Mouse (Mus musculus) small intestine, adult 2 months (tissue): ENCODE data around the gene Krt1. TPM values are rescaled to one million over a fixed set of nuclear protein-coding genes. Genes with fewer than 3 reads are reported as not detected.

ENCODE experiments used
- H3K27ac ChIP-seq: fragments of 200-500 bp; 2 replicates; pipeline ENCODE4 v1.5.1; 2012; ENCODE audit warnings: low read depth, low read length, control low read depth, inconsistent platforms; ENCODE audit not compliant: insufficient read depth
- H3K27me3 ChIP-seq: fragments of 200-500 bp; 2 replicates; pipeline ENCODE4 v1.6.1; 2012; ENCODE audit warnings: mild to moderate bottlenecking, moderate library complexity, low read length, inconsistent platforms; ENCODE audit not compliant: control insufficient read depth, insufficient read depth
- H3K36me3 ChIP-seq: fragments of 200-500 bp; 2 replicates; pipeline ENCODE4 v1.6.1; 2012; ENCODE audit warnings: mild to moderate bottlenecking, low read length, control low read depth, inconsistent platforms; ENCODE audit not compliant: control insufficient read depth, insufficient read depth
- H3K4me1 ChIP-seq: fragments of 200-500 bp; 2 replicates; pipeline ENCODE4 v1.6.1; 2012; ENCODE audit warnings: low read length, inconsistent platforms, mixed read lengths; ENCODE audit not compliant: control insufficient read depth, insufficient read depth, insufficient read length
- H3K4me3 ChIP-seq: fragments of 200-500 bp; 2 replicates; pipeline ENCODE4 v1.5.1; 2012; ENCODE audit warnings: low read depth, mild to moderate bottlenecking, control low read depth, inconsistent platforms, low read length, moderate library complexity
- CTCF ChIP-seq: fragments of 200-500 bp; IDR thresholded peaks from 2 replicates; pipeline ENCODE4 v1.5.1; 2012; ENCODE audit warnings: low read depth, mild to moderate bottlenecking, control low read depth, inconsistent platforms, low read length, moderate library complexity, mixed read lengths; ENCODE audit not compliant: insufficient replicate concordance, insufficient read length; ENCODE audit errors: extremely low read depth
- POLR2A ChIP-seq: fragments of 200-500 bp; IDR thresholded peaks from 2 replicates; pipeline ENCODE4 v1.6.1; 2012; ENCODE audit warnings: low read depth, mild to moderate bottlenecking, control low read depth, inconsistent platforms, low read length, moderate library complexity
- WGBS: fragments of 180-500 bp; shearing (Covaris S2); methylation state at CpG from one replicate; pipeline ENCODE4 v1.1.7; 2018; 5-methylcytosine and 5-hydroxymethylcytosine counted together
- polyA plus RNA-seq: library from polyadenylated mRNA; depleted of rRNA; stranded (reverse); fragments of >200 nt; gene quantifications from 2 replicates; pipeline ENCODE4 v1.2.3, GENCODE M21; 2012; rRNA removed

Krt1 gene
- 0.09 TPM in 1 of 2 replicates, not detected in the other for polyA plus RNA-seq

- Histone ChIP-seq H3K4me3 (no peak within 1 kb of the TSS), H3K27me3 (peaks cover 13% of the 10 kb centered on the region), H3K27ac (no peak within 1 kb of the TSS), H3K36me3 (no peaks in the 10 kb centered on the region), H3K4me1 (no peaks in the 10 kb centered on the region; the same call in 1 of the 2 replicates)
- TF ChIP-seq CTCF: no peak
- no peak for TF ChIP-seq POLR2A
- WGBS: 36% methylated on average over 6 of the region's 6 CpGs
Observed at GRCm38 (mm10) chr15:101850694-101851093, at the start of gene Krt1. Krt1 (minus strand) TSS chr15:101850794.

DNA sequence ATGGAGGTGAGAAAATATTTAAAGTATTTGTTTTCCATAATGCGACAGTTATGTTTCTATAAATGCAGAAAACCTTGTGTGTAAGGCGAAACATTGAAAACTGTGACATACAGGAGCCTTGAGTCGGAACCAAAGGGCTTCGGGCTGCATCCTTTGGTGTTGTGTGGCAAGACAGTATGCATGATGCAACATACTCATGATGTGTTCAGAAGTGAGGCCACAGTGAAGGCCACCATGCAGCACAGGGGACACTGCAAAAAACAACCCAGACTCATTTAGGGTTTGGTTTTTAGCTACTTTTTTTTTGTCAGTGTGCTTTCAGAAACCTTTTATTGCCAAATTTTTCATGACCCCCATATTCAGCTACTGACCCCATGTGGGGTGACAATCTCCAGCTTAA is 44.6 kb upstream of the Krt1 start:
- no peaks in the 10 kb centered on the region for H3K4me1 ChIP-seq
- no peaks in the 10 kb centered on the region for H3K36me3 ChIP-seq
- H3K27me3 ChIP-seq: no peaks in the 10 kb centered on the region
- WGBS: 92% methylated on average over 4 of the region's 4 CpGs
- no peak overlapping the region for H3K27ac ChIP-seq
- TF ChIP-seq CTCF: no peak
- TF ChIP-seq POLR2A: no peak
- no peak overlapping the region for H3K4me3 ChIP-seq

GRCm38 (mm10) chr15:101892820-101893219 is 42.2 kb upstream of the Krt1 start, which contains the start of gene Krt76:
Krt76 (minus strand) TSS chr15:101892920.
- 50% methylated on average over 4 of the region's 4 CpGs for WGBS
- H3K27ac ChIP-seq: no peak within 1 kb of the TSS
- peaks cover 2% of the 10 kb centered on the region; the same call in 1 of the 2 replicates for H3K27me3 ChIP-seq
- H3K4me3 ChIP-seq: no peak within 1 kb of the TSS
- no peaks in the 10 kb centered on the region for H3K4me1 ChIP-seq
- TF ChIP-seq CTCF: no peak
- H3K36me3 ChIP-seq: no peaks in the 10 kb centered on the region

DNA sequence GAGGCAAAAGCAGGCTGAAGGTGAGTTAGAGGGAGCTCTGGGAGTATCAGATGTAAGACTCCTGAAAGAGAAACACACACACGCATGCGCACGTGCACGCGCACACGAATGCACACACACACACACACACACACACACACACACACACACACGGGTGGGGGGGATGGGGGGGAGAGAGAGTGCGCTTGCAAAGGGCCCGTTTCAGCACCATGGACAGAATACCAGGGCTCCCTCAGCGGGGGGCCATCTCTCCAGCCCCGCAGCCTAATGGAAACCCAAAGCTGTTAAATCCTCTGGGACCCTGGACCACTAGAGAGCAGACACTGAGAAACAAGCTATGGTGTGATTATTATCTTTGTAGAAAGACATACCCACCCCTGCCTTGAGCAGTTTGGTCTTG is 29.2 kb upstream of the Krt1 start:
- no peak for TF ChIP-seq POLR2A
- no peak for TF ChIP-seq CTCF
- Histone ChIP-seq H3K4me3 (no peak overlapping the region), H3K36me3 (no peaks in the 10 kb centered on the region), H3K4me1 (peaks cover 6% of the 10 kb centered on the region), H3K27me3 (no peaks in the 10 kb centered on the region; the same call in 1 of the 2 replicates), H3K27ac (no peak overlapping the region)
- 18% methylated on average over 11 of the region's 11 CpGs for WGBS

- Histone ChIP-seq H3K4me1 (peaks cover 6% of the 10 kb centered on the region), H3K4me3 (no peak overlapping the region), H3K27me3 (no peaks in the 10 kb centered on the region; the same call in 1 of the 2 replicates), H3K36me3 (no peaks in the 10 kb centered on the region), H3K27ac (no peak overlapping the region)
- WGBS: 40% methylated on average over 2 of the region's 2 CpGs
- TF ChIP-seq CTCF: no peak
- no peak for TF ChIP-seq POLR2A
Observed at GRCm38 (mm10) chr15:101878041-101878440, 27.4 kb upstream of the Krt1 start.

DNA sequence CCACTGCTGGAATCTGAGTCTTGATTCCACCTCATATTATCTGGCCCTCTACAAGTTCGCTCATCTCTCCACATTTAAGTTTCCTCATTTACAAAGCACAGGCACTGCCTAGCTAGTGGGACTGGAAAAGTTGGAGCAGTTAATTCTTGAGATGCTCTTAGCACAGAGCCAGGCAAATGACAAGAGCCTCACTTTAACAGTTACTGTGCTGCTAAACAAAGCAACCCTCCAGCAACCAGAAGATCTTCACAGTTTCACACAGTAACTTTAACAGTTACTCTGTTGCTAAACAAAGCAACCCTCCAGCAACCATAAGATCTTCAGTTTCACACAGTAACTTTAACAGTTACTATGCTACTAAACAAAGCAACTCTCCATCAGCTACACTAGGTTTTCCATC is 23.8 kb upstream of the Krt1 start:
- H3K36me3 ChIP-seq: no peaks in the 10 kb centered on the region
- WGBS: 72% methylated on average over 1 of the region's 1 CpGs
- peaks cover 6% of the 10 kb centered on the region; the same call in 1 of the 2 replicates for H3K27me3 ChIP-seq
- no peak for TF ChIP-seq POLR2A
- TF ChIP-seq CTCF: no peak
- H3K4me1 ChIP-seq: peaks cover 6% of the 10 kb centered on the region
- no peak overlapping the region for H3K27ac ChIP-seq
- no peak overlapping the region for H3K4me3 ChIP-seq

- H3K27ac ChIP-seq: no peak overlapping the region
- H3K4me1 ChIP-seq: peaks cover 6% of the 10 kb centered on the region
- TF ChIP-seq CTCF: no peak
- no peak for TF ChIP-seq POLR2A
- H3K4me3 ChIP-seq: no peak overlapping the region
- 73% methylated on average over 4 of the region's 4 CpGs for whole genome bisulfite sequencing
- no peaks in the 10 kb centered on the region for H3K36me3 ChIP-seq
- peaks cover 6% of the 10 kb centered on the region; the same call in 1 of the 2 replicates for H3K27me3 ChIP-seq
Observed at GRCm38 (mm10) chr15:101873231-101873630, 22.6 kb upstream of the Krt1 start.

GRCm38 (mm10) chr15:101869431-101869830 is 18.8 kb upstream of the Krt1 start, which contains the start of gene Krt77:
Krt77 (minus strand) TSS chr15:101869705.
- no peak within 1 kb of the TSS for H3K4me3 ChIP-seq
- no peaks in the 10 kb centered on the region for H3K36me3 ChIP-seq
- H3K27ac ChIP-seq: no peak within 1 kb of the TSS
- no peak for TF ChIP-seq POLR2A
- no peak for TF ChIP-seq CTCF
- 32% methylated on average over 6 of the region's 6 CpGs for WGBS
- H3K27me3 ChIP-seq: peaks cover 6% of the 10 kb centered on the region; the same call in 1 of the 2 replicates
- H3K4me1 ChIP-seq: no peaks in the 10 kb centered on the region
